Mouse (Mus musculus) cerebellum, adult 11-12 months (tissue): Measurements from ENCODE around the gene Top2a.

Experiments
- DNase-seq: peaks from one replicate; pipeline ENCODE4 v3.0.0; 2022

Top2a gene

DNA sequence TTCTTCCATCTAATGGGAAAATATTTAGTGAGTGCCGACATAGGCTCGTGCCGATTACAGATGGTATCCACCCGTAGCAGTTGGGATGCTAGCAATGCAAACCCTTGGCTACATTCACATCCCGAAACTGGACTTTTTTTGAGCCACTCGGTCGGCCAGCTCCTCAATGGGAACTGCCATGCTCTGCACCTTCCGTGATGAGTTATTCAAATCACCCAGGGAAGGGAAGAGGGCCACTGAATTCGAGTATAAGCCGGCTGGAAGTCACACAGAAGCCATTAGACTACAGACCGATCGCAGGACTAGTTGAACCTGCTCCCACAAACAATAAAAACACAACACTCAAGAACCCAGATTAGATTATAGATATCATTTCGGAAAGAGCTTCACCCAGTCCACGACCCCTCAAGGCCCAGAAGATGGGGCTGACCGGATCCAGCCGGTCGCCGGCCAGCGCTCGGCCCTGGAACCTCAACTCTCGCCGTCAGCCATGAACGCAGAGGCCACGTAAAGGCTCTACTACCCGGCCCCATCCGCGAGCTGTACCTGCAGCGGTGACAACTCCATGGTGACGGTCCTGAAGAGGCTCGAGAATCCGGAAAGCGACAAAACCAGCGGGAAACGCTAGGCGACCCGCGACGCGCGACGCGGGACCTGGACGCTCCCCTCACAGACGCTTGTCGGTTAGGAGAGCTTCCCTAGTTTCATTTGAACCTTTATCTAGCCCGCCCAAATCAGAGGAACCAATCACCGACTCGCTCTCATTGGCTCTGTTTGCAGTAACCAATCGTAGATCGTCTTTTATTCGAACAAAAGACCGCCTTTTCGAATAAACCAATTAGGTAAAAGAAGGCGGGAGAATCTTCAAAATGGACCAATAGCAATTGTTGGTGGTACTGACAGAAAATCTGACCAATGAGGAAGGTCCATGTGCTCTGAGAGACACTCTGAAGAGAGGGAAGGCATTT is at the start of gene Top2a:
TSS of gene Top2a (minus strand) at position 690 of the 968 bp plus-strand sequence.
- DNase-seq = peak; percentile 91

DNA sequence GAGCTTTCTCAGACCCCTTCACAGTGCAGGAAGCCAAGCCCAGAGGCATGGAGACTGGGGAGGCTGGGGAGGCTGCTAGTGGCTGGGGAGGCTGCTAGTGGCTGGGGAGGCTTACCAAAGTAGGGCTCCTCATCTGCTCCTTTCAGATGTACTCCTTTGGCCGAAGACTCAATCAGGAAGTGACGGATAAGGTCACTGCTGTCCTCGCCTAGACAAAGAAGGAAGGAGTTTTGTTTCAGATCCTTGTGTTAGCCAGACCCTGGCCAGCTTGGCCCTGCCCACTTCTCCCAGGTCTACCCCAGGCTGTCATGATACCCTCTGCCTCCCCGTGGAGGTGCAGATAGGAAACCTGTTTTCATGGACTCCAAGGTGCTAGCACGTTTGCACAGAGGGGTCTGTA is 49.8 kb upstream of the Top2a start:
- no peak for DNase-seq

DNA sequence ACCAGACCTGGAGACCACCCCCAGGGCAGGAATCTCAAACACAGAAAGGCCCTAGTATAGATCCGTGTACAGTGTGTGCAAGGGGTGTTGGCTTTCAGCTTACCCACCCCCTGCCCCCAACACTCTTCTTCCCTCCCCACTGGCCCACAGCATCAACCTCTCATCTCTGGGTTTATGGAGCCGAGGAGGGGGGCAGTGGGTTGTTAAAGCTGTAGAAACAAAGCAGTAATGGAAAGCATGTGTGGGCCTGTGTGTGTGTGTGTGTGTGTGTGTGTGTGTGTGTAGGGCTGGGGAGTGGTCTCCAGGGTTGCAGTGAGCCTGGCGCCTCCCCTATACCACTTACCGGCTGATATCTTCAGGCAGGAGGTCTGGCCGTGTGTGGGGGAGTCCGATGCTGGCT is 47.9 kb upstream of the Top2a start:
- DNase-seq = no peak

DNA sequence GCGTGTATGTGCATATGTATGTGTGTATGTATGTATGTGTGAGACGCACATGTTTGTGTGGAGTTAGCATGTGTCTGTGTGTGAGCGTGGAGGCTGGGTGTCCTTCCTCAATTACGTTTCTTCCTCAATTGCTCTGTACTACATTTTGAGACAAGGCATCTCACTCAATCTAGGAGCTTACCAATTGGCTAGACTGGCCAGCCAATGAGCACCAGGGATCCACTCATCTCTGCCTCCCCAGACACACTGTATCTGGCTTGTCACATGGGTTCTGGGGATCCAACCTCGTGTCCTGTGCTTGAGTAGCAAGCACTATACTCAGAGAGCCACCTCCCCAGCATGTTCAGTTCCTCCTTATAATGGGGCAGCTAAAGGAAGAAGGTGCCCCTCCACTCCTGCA is 44.5 kb upstream of the Top2a start:
- DNase-seq = no peak

DNA sequence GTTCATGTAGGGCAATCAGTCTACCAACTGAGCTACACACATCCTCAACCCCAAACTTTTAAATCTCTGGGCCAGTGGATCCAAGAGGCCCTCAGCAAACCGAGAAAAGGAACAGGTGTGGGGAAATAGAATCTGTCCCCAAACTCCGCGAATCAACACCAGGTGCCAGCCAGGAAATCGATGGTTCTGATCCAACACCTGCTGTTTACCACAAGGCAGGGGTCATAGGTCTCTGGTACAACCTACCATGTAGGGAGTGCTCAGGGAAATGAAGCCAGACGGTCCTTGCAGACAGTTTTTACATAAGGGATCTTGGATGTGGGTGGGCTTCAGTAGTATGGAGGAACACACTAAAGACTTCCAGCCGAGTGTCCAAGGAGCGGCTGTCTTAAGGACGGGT is 43.6 kb upstream of the Top2a start:
- no peak for DNase-seq

DNA sequence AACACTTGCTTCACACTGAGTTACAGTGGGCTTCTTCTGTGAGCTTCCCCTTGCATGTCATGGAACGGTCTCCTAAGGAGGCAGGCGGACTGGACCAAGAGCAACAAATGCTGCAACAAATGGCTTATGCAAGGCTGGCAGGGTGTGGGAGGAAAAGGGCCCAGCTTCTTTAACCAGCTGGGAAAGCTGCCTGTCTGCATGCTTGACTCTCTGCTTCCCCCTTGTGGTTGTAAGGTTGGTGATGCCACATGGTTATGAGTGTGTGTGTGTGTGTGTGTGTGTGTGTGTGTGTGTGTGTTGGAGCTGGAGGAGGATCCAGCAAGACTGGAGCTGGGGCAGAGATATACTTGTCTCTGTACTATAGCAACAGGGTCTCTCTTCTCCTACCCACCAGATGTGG is 42.0 kb upstream of the Top2a start:
- DNase-seq = peak; percentile 60

DNA sequence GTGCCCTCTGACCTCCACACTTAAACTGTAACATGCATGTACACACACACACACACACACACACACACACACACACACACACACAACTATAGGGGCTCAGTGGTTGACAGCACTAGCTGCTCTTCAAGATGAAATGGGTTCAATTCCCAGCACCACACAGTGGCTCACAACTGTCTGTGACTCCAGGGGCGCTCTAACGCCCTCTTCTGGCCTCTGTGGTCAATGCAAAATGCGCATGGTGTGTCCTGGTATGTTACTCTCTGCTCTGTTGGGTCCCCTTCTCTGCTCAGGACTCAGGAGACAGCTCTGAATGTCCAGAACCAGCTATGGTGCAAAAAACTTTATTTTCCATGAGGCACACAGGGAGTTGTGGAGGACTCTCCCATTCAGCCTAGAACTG is 41.4 kb upstream of the Top2a start:
- no peak for DNase-seq

DNA sequence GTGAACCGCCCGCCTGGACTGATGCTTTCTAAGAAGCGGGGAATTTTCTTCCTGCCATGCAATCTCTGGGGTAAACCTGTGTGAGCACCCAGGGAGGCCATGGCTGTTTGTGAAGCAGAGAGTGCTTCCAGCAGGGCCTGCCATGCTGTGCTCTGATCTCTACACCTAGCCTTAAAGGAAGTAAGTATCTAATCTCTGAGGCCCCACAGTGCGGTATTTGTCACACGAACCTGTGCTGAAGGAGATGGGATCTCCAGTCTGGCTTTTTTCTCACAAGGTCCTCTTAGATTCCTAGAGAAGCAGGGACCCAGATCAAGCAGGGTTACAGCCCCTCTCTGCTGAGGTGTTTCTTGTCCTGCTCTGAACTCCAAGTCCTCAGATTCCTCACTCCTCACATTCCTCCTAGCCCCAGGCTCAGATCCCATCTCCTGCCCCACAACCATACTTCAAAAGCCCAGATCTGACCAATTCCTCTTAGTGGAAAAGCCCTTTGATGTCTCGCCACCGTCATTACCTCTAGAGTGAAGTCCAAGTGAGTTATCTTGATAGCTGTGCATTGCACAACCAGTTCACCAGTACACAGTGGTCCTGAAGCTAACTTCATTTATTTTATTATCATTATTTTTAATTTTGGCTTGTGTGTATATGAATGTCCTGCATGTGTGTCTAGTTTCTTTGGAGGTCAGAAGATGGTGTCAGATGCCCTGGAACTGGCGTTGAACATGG is 39.6 kb upstream of the Top2a start:
- DNase-seq = no peak

DNA sequence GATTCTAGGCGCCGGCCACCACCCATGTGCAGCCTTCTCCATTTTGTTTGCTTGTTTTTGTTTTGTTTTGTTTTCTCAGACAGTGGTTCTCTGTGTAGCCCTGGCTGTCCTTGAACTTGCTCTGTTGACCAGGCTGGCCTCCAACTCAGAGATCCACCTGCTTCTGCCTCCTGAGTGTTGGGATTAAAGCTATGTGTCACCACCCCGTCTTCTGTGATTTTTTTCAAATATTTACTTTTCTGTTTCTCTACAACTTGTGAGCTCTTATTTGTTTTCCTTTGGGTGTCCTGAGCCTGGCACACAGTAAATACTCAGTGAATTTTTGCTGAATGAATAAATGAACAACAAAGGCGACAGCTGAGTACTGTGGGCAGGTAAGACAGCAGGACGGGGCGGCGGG is 38.7 kb upstream of the Top2a start:
- no peak for DNase-seq

DNA sequence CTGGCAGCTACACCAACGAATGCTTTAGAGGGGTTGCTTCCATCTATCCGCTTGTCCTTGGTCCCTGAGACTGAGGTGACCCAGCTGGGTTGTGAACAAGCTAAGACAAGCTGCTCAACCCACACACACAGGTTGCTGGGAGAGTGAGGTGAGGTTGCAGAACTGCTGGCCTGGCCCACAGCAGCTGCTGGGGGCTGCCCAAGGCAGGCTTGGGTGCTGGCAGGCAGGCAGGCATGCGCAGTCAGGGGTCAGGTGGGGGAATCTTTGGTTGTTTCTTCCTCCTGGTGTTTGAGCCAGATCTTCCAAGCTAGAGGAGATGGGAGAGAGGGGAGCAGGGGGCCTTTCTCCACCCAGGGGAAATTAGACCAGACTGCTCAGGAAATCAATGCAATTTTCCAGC is 36.4 kb upstream of the Top2a start:
- DNase-seq = no peak

DNA sequence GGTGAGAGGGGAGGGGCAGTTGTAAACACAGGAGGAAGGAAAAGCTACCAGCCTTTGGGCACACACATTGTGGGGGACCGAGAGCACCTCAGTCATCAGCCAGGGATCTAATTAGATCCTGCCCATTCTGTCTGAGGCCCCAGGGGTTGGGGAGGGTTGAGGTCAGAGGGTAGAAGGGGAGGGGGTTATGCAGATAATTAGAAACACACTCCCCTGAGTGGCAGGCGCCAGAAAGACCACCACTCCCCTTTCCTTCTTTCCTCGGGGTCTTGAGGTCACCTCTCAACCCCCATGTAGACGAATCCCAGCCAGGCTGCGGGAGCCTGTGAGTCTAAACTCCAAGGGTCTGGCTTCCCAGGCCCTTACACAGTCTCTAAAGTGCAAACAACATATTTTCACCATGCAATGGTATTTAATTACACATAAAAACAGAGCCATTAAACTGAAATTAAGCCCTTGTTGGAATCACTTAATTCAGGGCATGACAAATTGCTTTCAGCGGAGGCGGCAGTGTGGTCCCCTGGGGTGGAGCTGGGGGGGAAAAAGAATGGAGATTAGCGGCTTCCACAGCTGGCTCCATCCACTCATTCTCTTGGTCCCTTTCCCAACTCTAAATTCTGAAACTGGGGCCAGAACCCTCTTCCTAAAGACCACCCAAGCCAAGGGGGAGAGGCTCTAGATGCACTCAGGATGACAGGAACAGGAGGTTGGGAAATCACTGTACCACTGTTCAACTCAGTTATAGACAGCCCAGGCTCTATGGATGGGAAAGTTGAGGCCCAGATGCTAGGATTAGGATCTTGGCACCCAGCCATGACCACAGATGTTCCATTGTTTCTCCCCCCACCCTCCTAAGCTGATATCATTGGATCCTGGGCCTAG is 31.8 kb upstream of the Top2a start:
- no peak for DNase-seq

DNA sequence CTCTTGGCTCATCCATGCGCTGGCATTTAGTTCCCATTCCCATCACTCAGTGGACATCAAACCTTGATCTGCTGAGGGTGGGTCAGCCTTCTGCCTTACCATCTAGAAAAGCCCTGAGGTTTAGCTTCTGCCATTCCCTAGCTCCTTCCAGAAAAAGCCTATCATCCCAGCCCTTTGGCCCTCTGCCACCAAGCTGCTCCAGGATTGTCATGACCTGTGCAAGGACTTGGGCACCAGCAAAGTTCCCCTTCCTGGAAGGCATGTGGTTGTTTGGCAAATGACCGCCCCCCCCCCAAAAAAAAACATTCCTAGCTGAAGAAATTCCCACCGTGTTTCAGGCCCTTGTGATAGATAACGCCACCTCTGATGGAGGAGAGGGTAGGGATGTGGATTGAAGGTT is 31.2 kb upstream of the Top2a start:
- no peak for DNase-seq

DNA sequence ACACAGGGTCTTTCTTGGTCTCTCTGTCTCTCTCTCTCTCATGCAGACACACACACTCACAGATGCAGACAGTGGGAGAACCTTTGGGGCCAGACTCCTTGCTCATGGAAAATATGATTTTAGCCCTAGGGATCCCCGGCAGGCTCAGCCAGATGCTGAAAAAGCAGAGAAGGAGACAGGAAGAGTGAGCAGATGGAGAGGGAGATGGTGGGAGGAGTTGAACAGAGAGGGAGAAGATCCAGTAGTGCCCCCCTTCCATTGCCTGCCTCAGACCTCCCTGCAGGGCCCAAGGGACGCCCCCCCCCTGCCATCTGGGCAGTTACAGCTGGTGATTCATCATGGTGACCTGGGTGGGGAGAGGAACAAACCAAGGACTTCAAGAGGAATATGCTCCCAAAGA is 23.7 kb upstream of the Top2a start:
- DNase-seq = no peak

DNA sequence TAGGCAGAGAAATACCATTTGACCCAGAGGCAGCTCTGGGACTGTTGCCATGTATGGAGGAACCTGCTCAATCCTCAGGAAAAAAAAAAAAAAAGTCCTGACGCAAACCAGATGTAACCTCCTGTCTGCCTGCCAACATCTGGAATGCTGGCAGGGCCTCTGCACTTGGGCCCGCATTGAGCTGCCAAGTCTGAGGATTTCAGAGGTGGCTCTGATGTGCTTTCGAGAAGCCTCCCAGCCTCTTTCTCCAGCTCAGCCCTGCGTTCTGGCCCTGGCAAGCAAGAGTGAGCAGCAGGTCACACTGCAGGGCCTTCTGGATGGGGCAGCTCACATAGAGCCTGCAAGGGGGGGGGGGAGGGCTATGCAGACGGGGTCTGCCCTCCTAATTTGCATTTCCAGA is 23.1 kb upstream of the Top2a start:
- DNase-seq = no peak

DNA sequence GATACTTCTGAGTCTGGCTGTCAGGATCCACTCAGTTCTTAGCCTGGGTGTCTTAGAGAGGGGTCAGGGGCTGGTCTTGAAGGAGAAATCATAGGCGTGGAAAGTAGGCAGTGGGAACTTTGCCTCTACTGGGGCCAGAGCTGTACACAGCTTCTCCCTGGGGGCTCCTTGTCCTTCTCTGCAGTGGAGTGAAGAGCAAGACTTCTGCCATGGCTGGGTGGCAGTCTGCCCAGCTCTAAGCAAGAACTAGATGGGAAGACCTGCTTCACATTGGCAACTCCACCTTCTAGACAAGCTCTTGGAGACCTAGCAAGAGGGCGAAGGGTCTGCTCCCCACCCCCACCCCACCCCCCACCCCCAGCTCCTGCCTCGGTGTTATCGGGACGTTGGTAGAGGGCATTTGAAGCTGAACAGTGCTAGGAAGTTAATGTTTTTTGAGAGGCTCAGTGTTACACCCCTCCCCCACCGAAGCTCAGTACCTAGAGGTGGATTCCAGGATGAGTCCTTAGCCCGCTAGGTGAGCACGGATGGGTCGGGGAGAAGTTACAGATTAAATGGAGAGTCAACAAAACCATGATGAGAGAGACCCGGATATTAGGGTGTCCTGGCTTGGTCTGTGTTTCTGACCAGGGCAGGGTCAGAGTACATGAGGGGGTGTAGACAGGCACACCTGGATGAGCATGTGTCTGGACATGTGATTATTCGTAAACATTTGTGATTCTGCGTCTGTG is 21.3 kb upstream of the Top2a start:
- no peak for DNase-seq

DNA sequence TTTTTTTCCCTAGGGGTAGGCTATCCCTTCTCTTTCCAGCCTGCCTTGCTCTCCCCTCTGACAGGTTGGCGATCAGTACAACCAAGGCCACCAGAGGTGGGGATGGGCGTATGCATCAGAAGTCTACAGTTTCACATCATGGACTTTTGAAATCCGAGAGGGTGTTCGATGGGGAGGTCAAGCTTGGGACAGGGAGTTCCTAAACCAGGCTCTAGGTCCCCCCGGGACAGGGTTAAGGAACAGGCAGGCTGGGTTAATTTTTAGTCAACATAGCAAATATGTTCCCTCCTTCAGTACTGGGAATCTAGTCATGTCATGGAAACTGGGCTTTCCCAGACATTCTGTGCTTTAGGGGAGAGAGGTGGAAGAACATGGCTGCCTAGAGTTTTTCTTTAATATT is 20.3 kb upstream of the Top2a start:
- no peak for DNase-seq

DNA sequence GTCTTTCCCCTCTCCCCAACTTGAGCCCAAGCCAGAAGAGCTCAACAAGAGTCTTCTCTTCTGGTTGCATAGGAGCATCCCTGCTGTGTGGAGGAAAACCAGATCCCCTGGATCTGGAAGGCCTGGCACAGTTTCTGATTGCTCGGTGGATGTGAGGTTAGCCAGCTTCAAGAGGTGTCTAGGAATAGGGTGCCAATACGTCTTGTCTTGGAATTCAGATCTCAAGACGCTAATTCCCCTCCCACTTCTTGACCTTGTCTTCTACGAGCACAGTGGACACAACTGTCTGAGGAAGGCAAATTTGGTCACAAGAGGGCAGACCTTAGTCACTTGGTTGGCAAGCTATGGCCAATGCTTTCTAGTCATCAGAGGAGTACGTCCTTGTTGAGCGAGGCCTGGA is 19.6 kb upstream of the Top2a start:
- DNase-seq = no peak

DNA sequence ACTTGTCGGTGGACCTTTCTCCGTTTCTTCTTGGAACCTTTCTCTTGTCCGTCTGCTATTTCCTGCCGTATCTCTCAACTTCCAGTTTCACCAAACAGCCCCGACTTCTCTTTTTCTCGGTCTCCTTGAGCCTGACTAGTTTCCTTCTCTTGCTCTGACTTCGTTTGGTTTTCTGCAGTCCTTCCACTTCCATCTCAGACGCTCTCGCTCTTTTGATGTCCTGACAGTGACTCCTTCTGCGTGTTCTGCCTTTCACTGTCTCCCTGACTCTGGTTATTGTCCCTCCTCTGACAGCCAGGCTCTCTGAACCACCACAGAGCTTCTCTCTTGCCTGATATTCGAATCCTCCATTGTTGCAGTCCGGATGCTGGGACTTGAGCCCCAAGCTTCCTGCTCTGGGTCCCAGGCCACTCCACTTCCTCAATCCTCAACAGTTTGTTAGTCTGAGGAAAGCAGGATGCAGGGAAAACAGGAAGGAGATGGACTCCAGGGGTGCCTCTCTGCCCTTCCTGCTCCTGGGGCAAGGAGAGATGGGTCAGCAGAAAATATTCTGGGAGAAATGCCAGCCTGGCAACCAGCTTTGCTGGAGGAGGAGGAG is 18.9 kb upstream of the Top2a start:
- DNase-seq = no peak

DNA sequence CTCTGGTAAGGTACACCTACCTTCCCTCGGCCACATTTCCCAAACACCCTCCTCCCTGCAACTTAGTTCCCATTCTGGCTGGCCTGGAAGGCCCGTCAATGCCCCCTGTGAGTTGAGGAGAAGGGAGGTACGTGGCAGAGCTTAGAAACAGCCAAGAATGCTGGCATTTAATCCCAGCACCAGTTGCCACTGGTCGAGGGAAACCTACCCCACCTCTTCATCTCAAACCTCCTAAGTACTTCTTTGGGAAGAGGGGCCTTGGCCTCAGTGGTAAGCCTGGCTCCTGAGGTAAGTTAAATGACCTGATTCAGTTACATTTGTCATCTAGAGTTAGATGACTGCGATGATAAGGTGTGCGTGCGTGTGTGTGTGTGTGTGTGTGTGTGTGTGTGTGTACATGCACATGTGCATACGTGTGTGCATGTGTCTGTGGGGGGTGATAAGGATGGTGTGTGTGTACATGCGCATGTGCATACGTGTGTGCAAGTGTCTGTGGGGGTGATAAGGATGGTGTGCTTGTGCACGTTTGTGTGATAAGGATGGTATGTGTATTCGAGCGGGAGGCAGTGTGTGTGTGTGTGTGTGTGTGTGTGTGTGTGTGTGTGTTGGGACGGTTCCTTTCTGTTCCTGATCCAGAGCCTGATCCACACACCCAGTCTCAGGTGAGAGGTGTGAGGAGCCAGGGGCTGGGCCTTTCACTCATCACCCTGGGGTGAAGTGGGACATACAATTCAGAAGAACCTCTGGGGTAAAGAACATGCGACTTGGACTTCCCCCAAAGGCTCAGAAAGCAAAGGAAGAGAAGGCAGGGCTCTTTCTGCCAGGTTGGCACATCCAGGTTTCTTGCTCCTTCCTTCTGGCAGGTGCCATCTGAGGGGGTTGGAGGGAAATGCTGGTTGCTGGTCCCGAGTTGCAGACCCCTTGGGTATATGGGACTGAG is 18.1 kb upstream of the Top2a start:
- DNase-seq = no peak

DNA sequence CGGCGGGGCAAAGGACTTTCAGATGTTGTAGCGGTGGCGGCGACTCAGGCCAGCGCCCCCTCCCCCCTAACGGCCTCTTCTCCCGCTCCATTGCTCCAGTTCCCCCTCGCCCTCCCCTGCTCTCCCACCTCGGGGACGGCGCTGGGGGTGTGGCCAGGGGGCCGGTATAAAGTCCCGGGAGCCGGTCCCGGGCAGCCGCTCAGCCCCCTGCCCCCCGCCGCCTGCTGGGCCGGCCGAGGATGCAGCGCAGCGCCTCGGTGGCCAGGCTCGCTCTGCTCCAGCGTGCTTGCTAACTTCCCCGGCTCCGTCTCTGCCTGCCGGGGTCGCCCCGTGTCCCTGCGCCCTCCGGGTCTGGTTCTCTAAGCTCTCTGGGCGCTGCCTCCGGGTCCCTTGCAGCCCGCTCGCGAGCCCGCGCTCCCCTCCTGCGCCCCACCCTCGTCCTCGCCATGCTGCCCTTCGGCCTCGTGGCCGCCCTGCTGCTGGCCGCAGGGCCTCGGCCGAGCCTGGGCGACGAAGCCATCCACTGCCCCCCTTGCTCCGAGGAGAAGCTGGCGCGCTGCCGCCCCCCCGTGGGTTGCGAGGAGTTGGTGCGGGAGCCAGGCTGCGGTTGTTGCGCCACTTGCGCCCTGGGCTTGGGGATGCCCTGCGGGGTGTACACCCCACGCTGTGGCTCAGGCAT is 17.2 kb upstream of the Top2a start, which contains the start of gene Igfbp4:
TSS of gene Igfbp4 (plus strand) at position 194 of the 679 bp plus-strand sequence.
- no peak for DNase-seq
